Mouse (Mus musculus): ENCODE data around the gene Slc6a5. TPM values are rescaled to one million over a fixed set of nuclear protein-coding genes. Genes with fewer than 3 reads are reported as not detected.
A peak's percentile ranks its signal among the peaks of the same experiment; 100 is the strongest.
"Not testable (repeated sequence)": the region's sequence is repeated elsewhere in the genome, so short reads cannot be mapped to it uniquely, and the experiment has no call there.

The Slc6a5 gene
- total RNA-seq, 2 experiments from 2014 or later, result not detected

GRCm38 (mm10) chr7:49911947-49912262 is 2.0 kb downstream of the Slc6a5 start:
- ATAC-seq (replicated peaks; ENCODE audit: poor library complexity), result no peak

DNA sequence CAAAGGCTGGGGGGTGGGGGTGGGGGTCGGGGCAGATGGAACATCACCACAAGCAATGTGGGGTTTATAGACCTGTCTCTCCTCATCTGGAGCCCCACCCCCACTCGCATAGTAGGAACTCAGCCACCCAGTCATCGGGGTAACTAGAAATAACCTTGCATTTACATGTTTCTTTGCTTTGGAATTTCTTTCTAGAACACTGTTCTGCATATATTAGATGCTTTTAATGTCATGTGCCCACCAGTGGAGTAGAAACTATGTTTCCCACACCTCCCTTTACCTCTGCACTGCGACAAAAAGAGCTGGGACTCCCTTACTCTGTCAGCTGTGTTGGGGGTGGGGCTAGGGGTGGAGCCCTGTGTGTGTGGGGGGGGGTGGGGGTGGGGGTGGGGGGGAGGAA is 3.2 kb downstream of the Slc6a5 start:
- ATAC-seq (replicated peaks; ENCODE audit: poor library complexity), result no peak

DNA sequence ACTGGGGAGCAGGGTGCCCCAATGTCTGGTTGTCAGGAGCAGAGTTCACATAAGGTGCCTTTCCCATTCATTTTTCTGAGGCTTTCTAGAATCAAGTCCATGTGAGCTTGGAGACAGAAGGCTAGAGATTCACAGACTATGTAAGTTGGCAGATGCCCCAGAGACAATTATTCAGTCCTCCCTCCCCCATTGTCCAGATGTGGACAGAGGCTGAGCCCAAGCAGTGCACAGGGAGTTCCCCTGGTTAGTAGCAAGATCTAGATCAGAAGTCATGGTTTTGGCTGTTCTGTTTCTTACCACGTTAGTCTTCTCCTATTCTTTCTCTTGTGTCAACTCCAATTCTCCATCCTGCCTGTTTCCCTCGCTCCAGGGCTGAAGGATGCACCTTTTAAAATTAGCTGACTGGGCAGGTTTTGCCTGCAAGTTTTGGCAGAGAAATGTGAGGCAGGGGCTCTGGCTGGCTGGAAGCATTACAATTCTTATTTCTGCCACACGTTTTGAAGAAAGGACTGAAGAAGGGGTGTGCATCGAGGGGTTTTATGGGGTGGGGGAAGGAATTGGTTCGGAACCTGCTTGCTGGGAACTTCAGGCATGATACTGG is 3.9 kb downstream of the Slc6a5 start:
- no peak for ATAC-seq (replicated peaks; ENCODE audit: poor library complexity)

- no peak for ATAC-seq (replicated peaks; ENCODE audit: poor library complexity)
These were observed 5.0 kb downstream of the Slc6a5 start for GRCm38 (mm10) chr7:49914946-49915345.

- no peak for ATAC-seq (replicated peaks; ENCODE audit: poor library complexity)
These were observed 5.5 kb downstream of the Slc6a5 start for GRCm38 (mm10) chr7:49915471-49915870.

GRCm38 (mm10) chr7:49919494-49919893 is 9.5 kb downstream of the Slc6a5 start:
- ATAC-seq (replicated peaks; ENCODE audit: poor library complexity), result no peak

GRCm38 (mm10) chr7:49920751-49921150 is 10.8 kb downstream of the Slc6a5 start:
- no peak for ATAC-seq (replicated peaks; ENCODE audit: poor library complexity)

DNA sequence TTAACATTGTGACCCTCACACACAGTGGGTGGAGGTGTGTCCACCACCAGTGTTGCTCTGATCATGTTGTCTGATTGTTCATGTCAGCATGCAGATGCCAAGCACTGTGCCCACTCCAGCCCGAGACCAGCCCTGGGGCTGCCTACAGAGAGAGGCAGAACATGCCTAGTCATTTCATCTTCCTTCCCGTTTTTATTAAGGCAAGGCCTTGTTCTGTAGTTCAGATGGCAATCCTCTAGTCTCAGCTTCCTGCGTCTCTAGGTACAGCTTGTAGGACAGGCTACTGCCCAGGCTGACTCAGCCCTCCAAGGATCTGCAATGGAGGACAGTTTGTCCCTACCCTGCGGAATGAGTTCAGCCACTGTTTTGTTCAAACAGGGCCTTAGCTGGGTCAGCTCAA is 13.0 kb downstream of the Slc6a5 start:
- peak; percentile 82 for ATAC-seq (replicated peaks; ENCODE audit: poor library complexity)

- peak; percentile 97 for ATAC-seq (replicated peaks; ENCODE audit: poor library complexity)
These were observed 13.4 kb downstream of the Slc6a5 start for GRCm38 (mm10) chr7:49923376-49923775.

DNA sequence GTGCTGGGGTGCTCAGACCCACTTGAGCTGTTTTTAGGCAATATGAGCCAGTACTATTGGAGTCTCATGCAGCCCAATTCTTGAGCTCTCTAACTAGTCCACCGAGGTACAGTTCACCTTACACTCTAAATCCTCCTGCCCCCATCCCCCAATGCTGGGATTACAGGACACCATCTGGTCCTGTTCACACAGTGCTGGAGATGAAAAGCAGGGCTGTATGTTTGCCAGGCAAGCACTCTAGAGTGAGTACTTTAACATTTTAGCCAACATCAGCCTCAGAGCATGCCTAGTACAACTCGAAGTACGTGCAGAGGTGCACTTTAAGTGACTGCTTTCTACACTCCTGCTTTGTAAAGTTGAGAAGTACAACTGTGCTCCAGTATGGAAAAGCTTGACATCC is 18.6 kb downstream of the Slc6a5 start:
- no peak for ATAC-seq (replicated peaks; ENCODE audit: poor library complexity)

GRCm38 (mm10) chr7:49929999-49930398 is 20.1 kb downstream of the Slc6a5 start:
- ATAC-seq (replicated peaks; ENCODE audit: poor library complexity), result no peak

- not testable (repeated sequence) for ATAC-seq (replicated peaks; ENCODE audit: poor library complexity)
These were observed 23.6 kb downstream of the Slc6a5 start for GRCm38 (mm10) chr7:49933386-49934115.

DNA sequence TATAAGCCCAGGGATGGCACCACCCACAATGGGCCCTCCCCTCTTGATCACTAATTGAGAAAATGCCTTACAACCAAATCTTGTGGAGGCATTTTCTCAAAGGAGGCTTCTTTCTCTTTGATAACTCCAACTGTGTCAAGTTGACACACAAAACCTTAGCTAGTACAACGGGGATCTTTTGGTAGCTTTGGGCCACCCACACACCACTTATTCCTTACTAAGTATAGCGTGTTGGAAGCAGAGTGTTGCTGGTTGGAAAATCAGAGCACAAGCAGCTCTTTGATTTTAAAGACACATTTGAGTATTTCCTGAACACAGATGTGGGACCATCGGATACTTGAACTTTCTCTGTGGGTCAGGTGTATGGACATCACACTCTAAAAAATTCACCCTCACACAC is 26.9 kb downstream of the Slc6a5 start:
- no peak for ATAC-seq (replicated peaks; ENCODE audit: poor library complexity)

GRCm38 (mm10) chr7:49942023-49942422 is 32.1 kb downstream of the Slc6a5 start:
- ATAC-seq (replicated peaks; ENCODE audit: poor library complexity), result no peak

- no peak for ATAC-seq (replicated peaks; ENCODE audit: poor library complexity)
These were observed 32.5 kb downstream of the Slc6a5 start for GRCm38 (mm10) chr7:49942490-49942889.

DNA sequence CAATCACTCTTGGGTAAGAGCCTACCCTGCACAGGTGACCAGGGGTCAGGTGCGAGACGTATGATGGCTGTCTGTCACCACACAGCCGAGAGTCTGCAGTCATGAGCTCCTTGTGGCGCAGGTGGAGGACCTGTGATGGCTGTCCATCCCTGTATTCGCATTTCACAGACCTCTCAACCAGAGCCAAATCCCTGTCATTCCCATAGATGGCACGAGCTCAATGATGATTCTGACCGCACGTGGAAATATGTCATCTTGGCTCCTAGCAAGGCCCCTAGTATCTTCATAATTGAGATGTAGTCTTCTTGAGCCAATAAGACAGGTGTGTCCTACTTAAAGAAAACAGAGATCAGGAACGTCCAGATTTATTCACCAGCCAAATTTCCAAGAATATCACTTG is 36.7 kb downstream of the Slc6a5 start:
- no peak for ATAC-seq (replicated peaks; ENCODE audit: poor library complexity)

DNA sequence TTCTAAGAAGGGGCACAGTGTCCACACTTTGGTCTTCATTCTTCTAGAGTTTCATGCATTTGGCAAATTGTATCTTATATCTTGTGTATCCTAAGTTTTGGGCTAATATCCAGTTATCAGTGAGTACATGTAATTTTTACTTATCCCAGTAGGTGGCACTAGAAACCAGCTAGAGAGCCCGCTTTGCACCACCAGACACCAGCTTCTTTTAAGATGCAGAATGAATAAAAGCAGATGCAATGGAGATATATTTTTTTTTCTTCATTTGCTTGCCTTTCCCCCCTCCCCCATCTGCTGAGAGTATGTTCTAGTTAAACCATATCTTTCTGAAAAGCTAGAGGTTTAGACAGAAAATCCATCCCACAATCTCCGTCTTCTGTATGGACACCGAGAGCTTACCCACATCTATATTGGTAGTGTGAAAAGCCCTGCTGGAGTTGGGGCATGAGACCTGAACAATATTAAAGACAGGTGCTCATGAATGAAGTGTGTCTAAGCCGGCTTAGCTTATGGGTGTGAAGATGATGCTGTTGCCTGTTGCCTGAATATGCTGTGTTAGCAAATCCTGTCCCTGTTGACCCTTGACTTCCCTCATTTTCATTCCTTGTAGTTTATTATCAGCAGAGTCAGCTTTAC is 43.7 kb downstream of the Slc6a5 start:
- 0 out of 2 replicates have a peak, but pooled peaks have one; percentile 42 for ATAC-seq (replicated peaks; ENCODE audit: poor library complexity)

DNA sequence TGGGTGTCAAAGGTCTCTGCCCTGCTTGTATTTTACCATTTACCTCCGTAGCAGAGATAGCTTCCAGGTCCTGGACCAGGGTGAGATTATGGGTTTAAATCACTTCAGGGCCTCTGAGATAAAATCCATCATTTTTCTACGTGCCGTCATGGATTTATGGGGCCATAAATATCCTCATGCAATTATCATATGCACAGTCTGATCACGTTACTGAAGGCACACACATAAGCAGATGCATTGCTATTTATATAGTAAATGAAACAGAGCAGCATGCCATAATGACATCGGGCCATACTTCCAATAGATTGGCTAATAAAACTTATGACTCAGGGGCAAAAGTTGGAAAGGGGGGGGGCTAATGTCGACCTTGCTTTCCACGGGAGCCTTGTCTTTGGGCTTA is 44.9 kb downstream of the Slc6a5 start:
- no peak for ATAC-seq (replicated peaks; ENCODE audit: poor library complexity)

DNA sequence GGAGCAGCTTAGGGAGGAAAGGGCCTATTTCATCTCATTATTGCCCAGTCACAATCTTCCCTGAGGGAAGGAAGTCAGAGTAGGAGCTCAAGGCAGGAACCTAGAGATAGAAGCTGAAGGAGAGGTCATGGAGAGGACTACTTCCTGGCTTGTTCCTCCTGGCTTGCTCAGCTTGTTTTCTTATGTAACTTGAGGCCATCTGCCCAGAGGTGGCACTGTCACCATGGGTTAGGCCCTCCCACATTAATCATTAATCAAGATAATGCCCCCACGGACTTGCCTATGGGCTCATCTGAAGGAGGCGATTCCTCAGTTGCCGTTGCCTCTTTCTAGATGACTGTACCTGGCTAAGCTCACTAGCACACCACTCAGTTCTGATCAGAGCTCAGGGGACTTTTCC is 47.2 kb downstream of the Slc6a5 start:
- ATAC-seq (replicated peaks; ENCODE audit: poor library complexity), result no peak

DNA sequence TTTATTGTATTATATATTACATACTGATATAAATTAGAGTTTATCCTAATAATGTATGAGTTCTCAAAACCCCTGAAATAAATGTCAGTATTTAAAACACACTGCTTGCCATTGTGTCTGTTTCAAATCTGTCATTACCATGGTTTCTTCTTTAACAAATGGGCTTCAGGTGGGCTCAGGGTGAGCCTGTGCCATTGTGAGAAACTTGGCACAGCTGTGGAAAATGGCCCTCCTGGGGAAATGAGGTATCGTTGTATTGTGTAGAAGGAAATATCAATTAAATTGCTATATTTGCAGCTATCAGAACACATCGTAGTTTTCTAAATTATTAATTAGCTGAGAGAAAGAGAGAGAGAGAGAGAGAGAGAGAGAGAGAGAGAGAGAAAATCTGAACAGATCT is 53.8 kb downstream of the Slc6a5 start:
- no peak for ATAC-seq (replicated peaks; ENCODE audit: poor library complexity)

DNA sequence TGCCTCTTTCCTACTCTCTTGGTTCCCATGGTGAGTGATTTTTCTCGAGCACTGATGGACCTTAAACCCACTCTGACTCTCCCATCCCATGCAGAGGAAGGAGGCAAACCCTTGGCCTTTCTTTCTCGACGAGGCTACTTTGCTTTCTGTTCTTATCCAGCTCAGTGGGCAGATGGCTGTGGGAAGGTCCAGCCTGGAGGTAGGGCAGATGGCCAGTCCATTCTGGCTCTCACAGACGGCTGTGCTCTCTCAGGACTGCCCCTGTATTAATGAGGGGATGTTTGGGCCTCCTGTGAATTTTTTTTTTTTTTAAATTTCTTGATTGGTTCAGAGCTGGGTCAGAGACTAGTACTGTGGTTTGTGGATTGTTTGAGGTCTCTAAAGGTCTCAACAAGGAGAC is 59.6 kb downstream of the Slc6a5 start:
- ATAC-seq (replicated peaks; ENCODE audit: poor library complexity), result no peak

DNA sequence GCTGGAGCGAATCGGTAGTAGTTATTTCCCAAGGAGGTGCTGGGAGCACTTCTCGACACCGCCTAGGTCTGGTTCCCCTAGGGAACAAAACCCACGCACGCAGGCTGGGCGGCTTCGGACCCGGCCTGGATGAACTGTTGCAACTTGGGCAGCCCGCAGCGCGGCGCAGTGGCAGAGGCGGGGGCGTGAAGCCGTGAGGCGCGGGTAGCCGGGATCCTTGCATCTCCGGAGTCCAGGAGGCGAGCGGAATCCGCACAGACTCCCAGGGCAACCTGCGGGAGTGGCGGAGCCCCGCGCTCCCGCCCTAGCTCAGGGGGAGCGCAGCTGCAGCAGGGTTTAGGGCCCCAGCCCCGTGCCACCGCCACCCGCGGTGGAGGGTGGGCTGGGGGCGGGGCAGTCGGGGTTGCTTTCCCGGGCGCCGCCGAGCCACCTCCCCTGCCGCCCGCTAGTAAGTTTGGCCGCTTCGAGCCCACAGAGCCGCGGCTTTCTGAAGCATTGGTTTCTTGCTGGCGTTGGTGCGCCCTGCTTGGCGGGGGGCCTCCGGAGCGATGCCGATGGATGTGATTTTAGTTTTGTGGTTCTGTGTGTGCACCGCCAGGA is 65.0 kb downstream of the Slc6a5 start, which contains the start of gene Nell1:
TSS of gene Nell1 (plus strand) at position 24 of the 600 bp plus-strand sequence.
- ATAC-seq (replicated peaks; ENCODE audit: poor library complexity), result no peak

Measured in megakaryocyte progenitor cell, adult 5-6 weeks (primary cell).